Mouse (Mus musculus): ENCODE measurements at regions not wholly inside any gene's neighbourhood (a gene's known extent, or its start where the extent isn't known, plus 50 kb on each side); places are given as distances from the start of the nearest gene placed in this dataset.
A peak's percentile ranks its signal among the peaks of the same experiment; 100 is the strongest.

GRCm38 (mm10) chr12:12701735-12702134 is 240.0 kb downstream of the Mycn start:
- no peak for DNase-seq (ENCODE audit: low spot score)

GRCm38 (mm10) chr12:12701060-12701667 is 240.6 kb downstream of the Mycn start:
- no peak for DNase-seq (ENCODE audit: low spot score)

- no peak for DNase-seq (ENCODE audit: low spot score)
Observed at GRCm38 (mm10) chr12:12693838-12694777, 247.6 kb downstream of the Mycn start.

GRCm38 (mm10) chr12:12687376-12687775 is 254.3 kb downstream of the Mycn start:
- DNase-seq (ENCODE audit: low spot score) = no peak

- no peak for DNase-seq (ENCODE audit: low spot score)
Observed at GRCm38 (mm10) chr12:12685217-12685522, 256.5 kb downstream of the Mycn start.

- DNase-seq (ENCODE audit: low spot score) = no peak
Observed at GRCm38 (mm10) chr12:12684481-12685216, 257.1 kb downstream of the Mycn start.

GRCm38 (mm10) chr12:12683733-12684470 is 257.8 kb downstream of the Mycn start:
- DNase-seq (ENCODE audit: low spot score) = no peak

- no peak for DNase-seq (ENCODE audit: low spot score)
Observed at GRCm38 (mm10) chr12:12681101-12681500, 260.6 kb downstream of the Mycn start.

GRCm38 (mm10) chr12:12680371-12680921 is 261.3 kb downstream of the Mycn start:
- peak; percentile 5 for DNase-seq (ENCODE audit: low spot score)

- peak; percentile 1 for DNase-seq (ENCODE audit: low spot score)
Observed at GRCm38 (mm10) chr12:12676676-12677075, 265.0 kb downstream of the Mycn start.

- DNase-seq (ENCODE audit: low spot score) = peak; percentile 59
Observed at GRCm38 (mm10) chr12:12669931-12670330, 271.8 kb downstream of the Mycn start.

GRCm38 (mm10) chr12:12668919-12669318 is 272.8 kb downstream of the Mycn start:
- no peak for DNase-seq (ENCODE audit: low spot score)

GRCm38 (mm10) chr12:12655611-12656010 is 286.1 kb downstream of the Mycn start:
- no peak for DNase-seq (ENCODE audit: low spot score)

- DNase-seq (ENCODE audit: low spot score) = no peak
Observed at GRCm38 (mm10) chr12:12655184-12655583, 286.5 kb downstream of the Mycn start.

- DNase-seq (ENCODE audit: low spot score) = no peak
Observed at GRCm38 (mm10) chr12:12652361-12652760, 289.4 kb downstream of the Mycn start.

GRCm38 (mm10) chr12:12650309-12650708 is 291.4 kb downstream of the Mycn start:
- no peak for DNase-seq (ENCODE audit: low spot score)

- DNase-seq (ENCODE audit: low spot score) = peak; percentile 12
Observed at GRCm38 (mm10) chr12:12647467-12647866, 294.2 kb downstream of the Mycn start.

GRCm38 (mm10) chr12:12645183-12645582 is 296.5 kb downstream of the Mycn start:
- DNase-seq (ENCODE audit: low spot score) = no peak

GRCm38 (mm10) chr12:12643247-12643963 is 298.3 kb downstream of the Mycn start:
- no peak for DNase-seq (ENCODE audit: low spot score)

GRCm38 (mm10) chr12:12635308-12635707 is 306.4 kb downstream of the Mycn start:
- no peak for DNase-seq (ENCODE audit: low spot score)

GRCm38 (mm10) chr12:12627597-12627996 is 314.1 kb downstream of the Mycn start:
- no peak for DNase-seq (ENCODE audit: low spot score)
